Mouse (Mus musculus): ENCODE data around the gene Ints1. TPM values are rescaled to one million over a fixed set of nuclear protein-coding genes. Genes with fewer than 3 reads are reported as not detected.

Ints1 gene
- polyA plus RNA-seq (2014; fragmentation: Illumina TruSeq; extraction: RNeasy Lipid Tissue Mini Kit (QIAGEN cat#74804); ENCODE audit: low read depth, low replicate concordance) = 2.0 TPM

GRCm38 (mm10) chr5:139775216-139775926 lies at the start of gene Ints1:
TSS of gene Ints1 (minus strand) at chr5:139775674.

GRCm38 (mm10) chr5:139819538-139820181 lies 44.2 kb upstream of the Ints1 start, which contains the start of gene Tmem184a:
TSS of gene Tmem184a (minus strand) at chr5:139819917.

GRCm38 (mm10) chr5:139791227-139792158 lies 16.0 kb upstream of the Ints1 start, which contains the start of gene Mafk:
TSS of gene Mafk (plus strand) at chr5:139791513.

GRCm38 (mm10) chr5:139735677-139736503 lies 39.6 kb downstream of the Ints1 start, which contains the start of gene Micall2:
TSS of gene Micall2 (minus strand) at chr5:139736336.

Other genes with a start within 250 kb of the Ints1 start
- not detected for gene Uncx, start 232.2 kb downstream of the Ints1 start, polyA plus RNA-seq (2014; fragmentation: Illumina TruSeq; extraction: RNeasy Lipid Tissue Mini Kit (QIAGEN cat#74804); ENCODE audit: low read depth, low replicate concordance)
- gene Micall2, start 39.3 kb downstream of the Ints1 start, polyA plus RNA-seq (2014; fragmentation: Illumina TruSeq; extraction: RNeasy Lipid Tissue Mini Kit (QIAGEN cat#74804); ENCODE audit: low read depth, low replicate concordance) = 0.59 TPM
- gene Mafk, start 15.8 kb upstream of the Ints1 start, polyA plus RNA-seq (2014; fragmentation: Illumina TruSeq; extraction: RNeasy Lipid Tissue Mini Kit (QIAGEN cat#74804); ENCODE audit: low read depth, low replicate concordance) = 2.7 TPM
- gene Tmem184a, start 44.2 kb upstream of the Ints1 start, polyA plus RNA-seq (2014; fragmentation: Illumina TruSeq; extraction: RNeasy Lipid Tissue Mini Kit (QIAGEN cat#74804); ENCODE audit: low read depth, low replicate concordance) = 5.8 TPM
- gene Gm26938, start 50.7 kb upstream of the Ints1 start, polyA plus RNA-seq (2014; fragmentation: Illumina TruSeq; extraction: RNeasy Lipid Tissue Mini Kit (QIAGEN cat#74804); ENCODE audit: low read depth, low replicate concordance) = not detected
- 0.27 TPM for gene Psmg3, start 51.2 kb upstream of the Ints1 start, polyA plus RNA-seq (2014; fragmentation: Illumina TruSeq; extraction: RNeasy Lipid Tissue Mini Kit (QIAGEN cat#74804); ENCODE audit: low read depth, low replicate concordance)
- gene Elfn1, start 132.3 kb upstream of the Ints1 start, polyA plus RNA-seq (2014; fragmentation: Illumina TruSeq; extraction: RNeasy Lipid Tissue Mini Kit (QIAGEN cat#74804); ENCODE audit: low read depth, low replicate concordance) = 5.5 TPM

Measured in testis, adult 10 weeks (tissue).